Mouse (Mus musculus): ENCODE data around the gene Rpe.
"Not testable (repeated sequence)": the region's sequence is repeated elsewhere in the genome, so short reads cannot be mapped to it uniquely, and the experiment has no call there.

Rpe gene

GRCm38 (mm10) chr1:66700693-66701575 is at the start of gene Rpe:
Gene Rpe, plus strand, starts transcription at chr1:66700831.
- peak; percentile 88 to 89 for DNase-seq

GRCm38 (mm10) chr1:66655119-66655746 is 45.4 kb upstream of the Rpe start:
- DNase-seq, result no peak

GRCm38 (mm10) chr1:66655747-66656119 is 44.9 kb upstream of the Rpe start:
- no peak for DNase-seq

GRCm38 (mm10) chr1:66671475-66671874 is 29.2 kb upstream of the Rpe start:
- no peak for DNase-seq

GRCm38 (mm10) chr1:66672812-66673211 is 27.8 kb upstream of the Rpe start:
- no peak for DNase-seq

GRCm38 (mm10) chr1:66677928-66678327 is 22.7 kb upstream of the Rpe start:
- no peak for DNase-seq

GRCm38 (mm10) chr1:66678662-66679061 is 22.0 kb upstream of the Rpe start:
- no peak for DNase-seq

GRCm38 (mm10) chr1:66682974-66683373 is 17.7 kb upstream of the Rpe start:
- DNase-seq, result no peak

GRCm38 (mm10) chr1:66691772-66692171 is 8.9 kb upstream of the Rpe start:
- no peak for DNase-seq

GRCm38 (mm10) chr1:66692308-66692707 is 8.3 kb upstream of the Rpe start:
- DNase-seq, result no peak

- no peak for DNase-seq
These were observed 7.7 kb upstream of the Rpe start for GRCm38 (mm10) chr1:66692780-66693392.

GRCm38 (mm10) chr1:66694266-66694665 is 6.4 kb upstream of the Rpe start:
- DNase-seq, result no peak

- no peak for DNase-seq
These were observed 5.3 kb upstream of the Rpe start for GRCm38 (mm10) chr1:66695296-66695695.

GRCm38 (mm10) chr1:66699630-66700029 is 1.0 kb upstream of the Rpe start:
- DNase-seq, result not testable (repeated sequence)

GRCm38 (mm10) chr1:66700149-66700692 is 410 bp upstream of the Rpe start:
- DNase-seq, result no peak

GRCm38 (mm10) chr1:66701576-66701940 is 927 bp downstream of the Rpe start:
- no peak for DNase-seq

GRCm38 (mm10) chr1:66702623-66703345 is 2.2 kb downstream of the Rpe start:
- DNase-seq, result no peak

- DNase-seq, result no peak
These were observed 3.9 kb downstream of the Rpe start for GRCm38 (mm10) chr1:66704523-66704922.

- DNase-seq, result no peak
These were observed 12.2 kb downstream of the Rpe start for GRCm38 (mm10) chr1:66712859-66713258.

- DNase-seq, result no peak
These were observed 29.9 kb downstream of the Rpe start for GRCm38 (mm10) chr1:66730581-66730980.

GRCm38 (mm10) chr1:66768764-66769163 is 68.1 kb downstream of the Rpe start:
- DNase-seq, result no peak

Measured in thymus, adult 18-20 months (tissue).